Comparison of ENCODE assay signal across 9 mouse cellular contexts in genomic region chr19:38981966-38982365, GRCm38 (mm10). TPM values are rescaled to one million over a fixed set of nuclear protein-coding genes. Genes with fewer than 3 reads are reported as not detected.
DNase-seq lines count a peak whose midpoint lies in the region; ATAC-seq and TF ChIP-seq lines count a peak whose summit lies in the region.
"Had no signal": no experiment of that assay in that cellular context is flagged by ENCODE, and none has a peak within 500 bp of the region (broad histone marks: within the 10 kb centered on the region; RNA-seq: fewer than 3 reads in every experiment).

No protein-coding gene starts in this region.

- no peak overlapping the region for H3K9ac ChIP-seq in neural tube, embryonic 15.5 days (replicated peaks)
- no peak overlapping the region for H3K9ac ChIP-seq in liver, embryonic 14.5 days (replicated peaks)

- no peak overlapping the region for H3K4me2 ChIP-seq in neural tube, embryonic 15.5 days
- H3K4me2 ChIP-seq in liver, embryonic 14.5 days (ENCODE audit: low read depth): no peak overlapping the region

- DNase-seq in neural tube, embryonic 10.5 days (ENCODE audit: extremely low spot score, low spot score): peak; percentile 67
- DNase-seq in frontal cortex, adult 2 months (ENCODE audit: extremely low spot score in 1 of 2, low spot score in 1 of 2): peak; percentile 15 to 85
- DNase-seq in kidney, postnatal 10 days: peak; percentile 82
- peak; percentile 20 to 26 (median 24) for DNase-seq in liver, embryonic 14.5 days (ENCODE audit: low read depth in 3 of 3, low spot score in 3 of 3)
- DNase-seq in retina, postnatal 7 days (ENCODE audit: low read depth, low spot score): peak; percentile 36
- DNase-seq in urinary bladder, adult 2 months (ENCODE audit: low spot score): peak; percentile 37

- TF ChIP-seq CTCF in liver, embryonic 14.5 days (IDR thresholded peaks at IDR 0.05; ENCODE audit: low read depth): peak; percentile 81

- no peak for TF ChIP-seq EP300 in liver, embryonic 14.5 days (IDR thresholded peaks at IDR 0.05; ENCODE audit: low read depth)

- no peaks in the 10 kb centered on the region for H3K4me1 ChIP-seq in neural tube, embryonic 15.5 days
- no peaks in the 10 kb centered on the region for H3K4me1 ChIP-seq in liver, embryonic 14.5 days (replicated peaks; ENCODE audit: control insufficient read depth in 2 of 2, insufficient read depth in 2 of 2, low read length in 1 of 2)

- 0% methylated on average over 1 of the region's 1 CpGs for WGBS in neural tube, embryonic 15.5 days
- 0% methylated on average over 1 of the region's 1 CpGs for WGBS in liver, embryonic 14.5 days (ENCODE audit: insufficient replicate concordance)

- ATAC-seq in neural tube, embryonic 15.5 days (ENCODE audit: low FRiP score): no peak
- ATAC-seq in cerebellum, adult (ENCODE audit: insufficient number of reproducible peaks, low FRiP score, low TSS enrichment): 0 out of 2 replicates have a peak, but pooled peaks have one; percentile 15
- ATAC-seq in liver, embryonic 14.5 days (ENCODE audit: insufficient read depth): no peak

- H3K27ac ChIP-seq in neural tube, embryonic 15.5 days (replicated peaks): no peak overlapping the region
- H3K27ac ChIP-seq in liver, embryonic 14.5 days: no peak overlapping the region

- no peak overlapping the region for H3K4me3 ChIP-seq in neural tube, embryonic 15.5 days (replicated peaks)
- H3K4me3 ChIP-seq in liver, embryonic 14.5 days (ENCODE audit: insufficient read depth in 1 of 2, low read depth in 2 of 2, low read length in 2 of 2): no peak overlapping the region

- no peaks in the 10 kb centered on the region for H3K27me3 ChIP-seq in neural tube, embryonic 15.5 days (replicated peaks)
- H3K27me3 ChIP-seq in liver, embryonic 14.5 days (ENCODE audit: control insufficient read depth, insufficient read depth, low read length): no peaks in the 10 kb centered on the region

- no peaks in the 10 kb centered on the region for H3K36me3 ChIP-seq in neural tube, embryonic 15.5 days
- H3K36me3 ChIP-seq in liver, embryonic 14.5 days (replicated peaks; ENCODE audit: control insufficient read depth, insufficient read depth, low read depth): no peaks in the 10 kb centered on the region

- H3K9me3 ChIP-seq in neural tube, embryonic 15.5 days (replicated peaks): no peaks in the 10 kb centered on the region
- no peaks in the 10 kb centered on the region for H3K9me3 ChIP-seq in liver, embryonic 14.5 days (ENCODE audit: control insufficient read depth, low read length)

RNA-seq across cellular contexts. Expression of gene Cyp2c55, which starts 24.9 kb away (rescaled TPM):
- polyA plus RNA-seq in neural tube, embryonic 15.5 days (2015; fragmentation: Nextera tagmentation; extraction: Ambion mirVana): 0.11 TPM in 1 of 2 replicates, not detected in the other
- 0.08 TPM in 1 of 2 replicates, not detected in the other for polyA plus RNA-seq in frontal cortex, adult 2 months (2012; rRNA removed)
- polyA plus RNA-seq in liver, embryonic 14.5 days (2012; rRNA removed): 0.02 and 0.03 TPM in 2 replicates
- polyA plus RNA-seq in liver, embryonic 14.5 days (2014; fragmentation: Nextera tagmentation; extraction: Ambion mirVana): not detected in 2 replicates
- polyA plus RNA-seq in urinary bladder, adult 2 months (2012; rRNA removed): 0.03 TPM in 1 of 2 replicates, not detected in the other
- polyA plus RNA-seq: stomach, embryonic 14.5 days had no signal

RNA-seq across cellular contexts. Expression of gene Hells, which starts 51.3 kb away (rescaled TPM):
- 7.7 and 18.7 TPM in 2 replicates for polyA plus RNA-seq in neural tube, embryonic 15.5 days (2015; fragmentation: Nextera tagmentation; extraction: Ambion mirVana)
- 2.2 and 2.8 TPM in 2 replicates for polyA plus RNA-seq in frontal cortex, adult 2 months (2012; rRNA removed)
- polyA plus RNA-seq in liver, embryonic 14.5 days (2012; rRNA removed): 6.6 and 12.6 TPM in 2 replicates
- 26.1 and 27.8 TPM in 2 replicates for polyA plus RNA-seq in liver, embryonic 14.5 days (2014; fragmentation: Nextera tagmentation; extraction: Ambion mirVana)
- 1.6 and 1.7 TPM in 2 replicates for polyA plus RNA-seq in urinary bladder, adult 2 months (2012; rRNA removed)

Comparison
In these comparisons a context has a peak if more than half of its experiments do, and no peak if none do; other contexts are left out.
1. DNase-seq: peak in every context shown above with its lines; median percentile 82 in kidney, postnatal 10 days; 67 in neural tube, embryonic 10.5 days; 50 in frontal cortex, adult 2 months; 37 in urinary bladder, adult 2 months; 36 in retina, postnatal 7 days; 24 in liver, embryonic 14.5 days.